Mouse (Mus musculus) erythroblast, embryonic 14.5 days (primary cell): ENCODE results near the gene Wnt10b. TPM values are rescaled to one million over a fixed set of nuclear protein-coding genes. Genes with fewer than 3 reads are reported as not detected.

Experiments used
- H3K27me3 ChIP-seq: 2 replicates; pipeline ENCODE4 v1.6.1; 2012; ENCODE audit warnings: inconsistent platforms; ENCODE audit not compliant: control insufficient read depth
- H3K36me3 ChIP-seq: 2 replicates; pipeline ENCODE4 v1.6.1; 2012; ENCODE audit warnings: mild to moderate bottlenecking, inconsistent platforms; ENCODE audit not compliant: control insufficient read depth
- H3K4me1 ChIP-seq: 2 replicates; pipeline ENCODE4 v1.6.1; 2012; ENCODE audit warnings: inconsistent platforms; ENCODE audit not compliant: control insufficient read depth
- H3K4me3 ChIP-seq: replicated peaks from 2 replicates; pipeline ENCODE3; 2012; ENCODE audit warnings: moderate library complexity, mild to moderate bottlenecking, inconsistent platforms
- H3K9me3 ChIP-seq: 2 replicates; pipeline ENCODE4 v1.6.1; 2012; ENCODE audit warnings: low read length, inconsistent platforms, mixed read lengths; ENCODE audit not compliant: control insufficient read depth
- GATA1 ChIP-seq: IDR thresholded peaks from 2 replicates; pipeline ENCODE4 v1.6.1; 2012; ENCODE audit warnings: low read length, inconsistent platforms, mixed read lengths
- TAL1 ChIP-seq: IDR thresholded peaks from 3 replicates; pipeline ENCODE4 v1.6.1; 2012; ENCODE audit warnings: low read length, inconsistent platforms, mixed read lengths
- polyA plus RNA-seq: library from polyadenylated mRNA; stranded (reverse); fragments of >175 nt; gene quantifications from 2 replicates; pipeline ENCODE4 v1.2.3, GENCODE M21; 2012

Wnt10b gene
- polyA plus RNA-seq, 1 experiment, result not detected

DNA sequence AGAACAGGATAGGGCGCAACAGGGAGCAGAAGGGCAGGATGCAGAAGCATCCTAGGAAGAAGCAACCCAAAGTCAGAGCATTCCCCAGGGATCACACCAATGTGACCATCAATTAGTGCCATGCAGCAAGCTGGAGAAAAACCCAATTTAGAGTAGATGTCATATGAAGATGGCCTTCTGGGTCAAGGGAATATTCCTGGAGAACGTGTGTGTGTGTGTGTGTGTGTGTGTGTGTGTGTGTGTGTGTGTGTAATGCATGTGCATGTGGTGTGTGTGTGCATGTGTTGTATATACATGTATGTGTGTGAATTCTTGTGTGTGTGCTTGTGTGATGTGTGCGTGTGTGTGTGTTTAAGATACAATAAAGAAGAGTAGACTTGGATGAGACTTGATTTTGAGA lies 21.0 kb upstream of the Wnt10b start:
- H3K9me3 ChIP-seq, result peaks cover 3% of the 10 kb centered on the region; the same call in 1 of the 2 replicates
- H3K27me3 ChIP-seq, result peaks cover 100% of the 10 kb centered on the region
- no peaks in the 10 kb centered on the region; the same call in 1 of the 2 replicates for H3K4me1 ChIP-seq
- no peak for TF ChIP-seq TAL1
- no peak for TF ChIP-seq GATA1
- no peak overlapping the region for H3K4me3 ChIP-seq
- no peaks in the 10 kb centered on the region for H3K36me3 ChIP-seq

DNA sequence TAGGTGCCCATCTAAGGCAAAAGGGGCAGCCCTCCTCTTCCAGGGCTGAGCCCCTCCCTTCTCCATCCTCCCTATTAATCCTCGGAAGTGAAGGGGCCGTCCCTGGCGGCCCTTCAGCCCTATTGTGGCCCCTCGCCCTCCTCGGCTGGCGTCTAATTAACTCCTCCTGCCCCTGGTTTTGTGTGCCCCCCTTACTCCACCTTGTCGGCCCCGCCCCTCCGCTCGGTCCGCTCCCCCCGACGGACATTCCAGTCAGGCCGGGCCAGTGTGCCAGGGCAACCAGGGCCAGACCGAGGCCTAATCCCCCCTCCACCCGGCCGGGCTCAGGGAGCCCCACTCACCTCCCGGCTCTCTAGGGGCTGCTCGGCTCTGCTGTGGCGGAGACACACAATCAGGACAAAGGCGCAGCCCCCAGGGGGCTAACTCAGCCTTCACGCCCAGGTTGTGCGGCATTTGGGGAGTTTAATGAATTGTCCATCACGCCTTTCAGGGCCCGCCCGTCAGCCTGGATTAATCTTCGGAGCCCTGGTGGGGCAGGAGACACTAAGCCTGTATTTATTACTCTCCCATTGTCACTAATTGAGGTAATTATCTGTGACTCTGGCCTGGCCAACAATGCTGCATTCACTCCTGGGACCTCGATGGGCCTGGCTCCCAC lies 20.0 kb upstream of the Wnt10b start:
- TF ChIP-seq TAL1, result no peak
- TF ChIP-seq GATA1, result no peak
- no peaks in the 10 kb centered on the region for H3K4me1 ChIP-seq
- H3K9me3 ChIP-seq, result no peaks in the 10 kb centered on the region; the same call in 1 of the 2 replicates
- no peak overlapping the region for H3K4me3 ChIP-seq
- no peaks in the 10 kb centered on the region for H3K36me3 ChIP-seq
- peaks cover 100% of the 10 kb centered on the region for H3K27me3 ChIP-seq

DNA sequence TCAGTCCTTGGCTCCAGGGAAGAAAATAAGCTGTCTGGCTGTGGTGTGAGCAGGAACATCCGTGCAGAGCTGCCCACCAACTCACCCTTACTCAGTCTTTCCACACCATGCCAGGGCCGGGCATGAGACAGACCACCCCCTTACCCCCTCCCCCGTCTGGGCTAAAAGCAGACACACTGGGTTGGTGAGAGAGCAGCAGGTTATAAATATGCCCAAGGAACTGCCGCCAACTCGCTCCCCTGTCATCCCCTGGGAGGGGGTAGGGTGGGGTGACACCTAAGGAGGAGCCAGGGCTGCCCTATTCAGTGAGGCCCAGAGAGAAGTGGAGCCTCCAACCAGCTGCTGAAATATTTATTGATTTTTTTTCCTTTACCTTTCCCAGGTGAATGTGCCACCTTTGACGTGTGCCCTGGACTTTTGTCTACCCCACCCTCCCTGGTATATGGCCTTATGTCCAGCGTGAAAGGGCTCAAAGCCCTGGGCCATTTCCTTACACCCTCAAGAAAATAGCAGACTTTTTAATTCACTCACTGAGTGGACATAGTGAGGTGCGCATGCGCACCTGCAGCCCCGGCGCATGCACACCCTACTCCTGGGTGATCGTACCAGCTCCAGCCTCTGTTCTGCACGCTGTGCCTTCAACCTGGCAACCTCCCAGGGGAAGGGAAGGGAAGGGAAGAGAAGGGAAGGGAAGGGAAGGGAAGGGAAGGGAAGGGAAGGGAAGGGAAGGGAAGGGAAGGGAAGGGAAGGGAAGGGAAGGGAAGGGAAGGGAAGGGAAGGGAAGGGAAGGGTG lies 19.0 kb upstream of the Wnt10b start:
- no peak overlapping the region for H3K4me3 ChIP-seq
- peaks cover 7% of the 10 kb centered on the region; the same call in 1 of the 2 replicates for H3K9me3 ChIP-seq
- peaks cover 3% of the 10 kb centered on the region; the same call in 1 of the 2 replicates for H3K4me1 ChIP-seq
- TF ChIP-seq TAL1 (no peak), GATA1 (no peak)
- H3K27me3 ChIP-seq, result peaks cover 100% of the 10 kb centered on the region
- no peaks in the 10 kb centered on the region for H3K36me3 ChIP-seq

DNA sequence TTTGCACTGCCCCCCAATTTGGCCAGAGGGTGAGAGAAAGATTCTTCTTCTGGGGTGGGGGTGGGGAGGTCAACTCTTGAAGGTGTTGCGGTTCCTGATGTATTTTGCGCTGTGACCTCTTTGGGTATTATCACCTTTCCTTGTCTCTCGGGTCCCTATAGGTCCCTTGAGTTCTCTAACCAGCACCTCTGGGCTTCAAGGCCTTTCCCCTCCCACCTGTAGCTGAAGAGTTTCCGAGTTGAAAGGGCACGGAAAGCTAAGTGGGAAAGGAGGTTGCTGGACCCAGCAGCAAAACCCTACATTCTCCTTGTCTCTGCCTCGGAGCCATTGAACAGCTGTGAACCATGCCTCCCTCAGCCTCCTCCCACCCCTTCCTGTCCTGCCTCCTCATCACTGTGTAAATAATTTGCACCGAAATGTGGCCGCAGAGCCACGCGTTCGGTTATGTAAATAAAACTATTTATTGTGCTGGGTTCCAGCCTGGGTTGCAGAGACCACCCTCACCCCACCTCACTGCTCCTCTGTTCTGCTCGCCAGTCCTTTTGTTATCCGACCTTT lies 15.3 kb upstream of the Wnt10b start:
- TF ChIP-seq GATA1, result no peak
- no peak for TF ChIP-seq TAL1
- no peak overlapping the region for H3K4me3 ChIP-seq
- peaks cover 3% of the 10 kb centered on the region; the same call in 1 of the 2 replicates for H3K4me1 ChIP-seq
- peaks cover 100% of the 10 kb centered on the region for H3K27me3 ChIP-seq
- H3K36me3 ChIP-seq, result no peaks in the 10 kb centered on the region
- peaks cover 16% of the 10 kb centered on the region; the same call in 1 of the 2 replicates for H3K9me3 ChIP-seq

DNA sequence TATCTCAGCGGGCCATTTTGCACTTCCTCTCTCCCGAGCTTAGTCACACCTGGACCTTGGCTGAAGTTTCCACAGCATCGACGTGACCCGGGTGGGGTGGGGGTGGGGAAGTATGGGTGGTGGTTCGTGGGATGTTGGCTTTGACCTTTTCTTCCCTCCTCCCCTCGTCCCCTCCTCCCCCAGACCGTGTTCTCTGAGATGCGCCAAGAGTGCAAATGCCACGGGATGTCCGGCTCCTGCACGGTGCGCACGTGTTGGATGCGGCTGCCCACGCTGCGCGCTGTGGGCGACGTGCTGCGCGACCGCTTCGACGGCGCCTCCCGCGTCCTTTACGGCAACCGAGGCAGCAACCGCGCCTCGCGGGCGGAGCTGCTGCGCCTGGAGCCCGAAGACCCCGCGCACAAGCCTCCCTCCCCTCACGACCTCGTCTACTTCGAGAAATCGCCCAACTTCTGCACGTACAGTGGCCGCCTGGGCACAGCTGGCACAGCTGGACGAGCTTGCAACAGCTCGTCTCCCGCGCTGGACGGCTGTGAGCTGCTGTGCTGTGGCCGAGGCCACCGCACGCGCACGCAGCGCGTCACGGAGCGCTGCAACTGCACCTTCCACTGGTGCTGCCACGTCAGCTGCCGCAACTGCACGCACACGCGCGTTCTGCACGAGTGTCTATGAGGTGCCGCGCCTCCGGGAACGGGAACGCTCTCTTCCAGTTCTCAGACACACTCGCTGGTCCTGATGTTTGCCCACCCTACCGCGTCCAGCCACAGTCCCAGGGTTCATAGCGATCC lies 14.5 kb upstream of the Wnt10b start:
- Histone ChIP-seq H3K4me3 (no peak overlapping the region), H3K36me3 (no peaks in the 10 kb centered on the region), H3K27me3 (peaks cover 100% of the 10 kb centered on the region), H3K4me1 (peaks cover 3% of the 10 kb centered on the region; the same call in 1 of the 2 replicates), H3K9me3 (peaks cover 16% of the 10 kb centered on the region; the same call in 1 of the 2 replicates)
- no peak for TF ChIP-seq GATA1
- TF ChIP-seq TAL1, result no peak

DNA sequence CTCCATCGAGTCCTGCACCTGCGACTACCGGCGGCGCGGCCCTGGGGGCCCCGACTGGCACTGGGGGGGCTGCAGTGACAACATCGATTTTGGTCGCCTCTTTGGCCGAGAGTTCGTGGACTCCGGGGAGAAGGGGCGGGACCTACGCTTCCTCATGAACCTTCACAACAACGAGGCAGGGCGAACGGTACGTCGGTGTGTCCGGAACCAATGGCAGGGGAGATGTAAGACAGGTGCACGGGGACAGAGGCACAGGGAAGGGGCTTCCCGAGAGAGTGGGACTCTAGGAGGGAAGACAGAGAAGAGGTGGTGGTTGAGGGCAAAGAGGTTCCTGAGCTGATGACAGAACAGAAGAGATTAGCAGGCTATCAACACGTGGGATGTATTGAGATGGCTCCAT lies 13.8 kb upstream of the Wnt10b start:
- no peak overlapping the region for H3K4me3 ChIP-seq
- peaks cover 3% of the 10 kb centered on the region; the same call in 1 of the 2 replicates for H3K4me1 ChIP-seq
- peaks cover 16% of the 10 kb centered on the region; the same call in 1 of the 2 replicates for H3K9me3 ChIP-seq
- no peaks in the 10 kb centered on the region for H3K36me3 ChIP-seq
- TF ChIP-seq TAL1 (no peak), GATA1 (no peak)
- H3K27me3 ChIP-seq, result peaks cover 97% of the 10 kb centered on the region

DNA sequence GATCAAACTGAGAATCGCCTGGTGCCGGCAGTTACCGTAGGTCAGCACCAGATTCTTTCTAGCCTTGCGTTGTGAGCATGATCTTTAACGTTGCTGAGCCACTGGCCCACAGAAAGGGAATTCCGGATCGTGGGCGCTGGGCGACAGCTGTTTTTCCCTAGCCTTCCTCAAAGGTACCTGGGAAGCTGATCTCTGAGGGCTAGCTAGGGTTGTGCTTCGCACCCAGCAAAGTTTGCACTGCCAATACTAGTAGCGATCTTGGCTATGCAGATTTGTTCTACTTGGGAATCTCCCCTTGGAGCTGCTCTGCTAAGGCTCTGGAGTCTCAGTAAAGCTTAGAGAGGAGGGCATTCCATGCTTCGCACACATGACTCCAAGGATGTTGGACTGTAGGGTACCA lies 13.3 kb upstream of the Wnt10b start:
- Histone ChIP-seq H3K36me3 (no peaks in the 10 kb centered on the region), H3K9me3 (peaks cover 16% of the 10 kb centered on the region; the same call in 1 of the 2 replicates), H3K4me3 (no peak overlapping the region), H3K4me1 (peaks cover 3% of the 10 kb centered on the region; the same call in 1 of the 2 replicates), H3K27me3 (peaks cover 93% of the 10 kb centered on the region)
- TF ChIP-seq TAL1 (no peak), GATA1 (no peak)

DNA sequence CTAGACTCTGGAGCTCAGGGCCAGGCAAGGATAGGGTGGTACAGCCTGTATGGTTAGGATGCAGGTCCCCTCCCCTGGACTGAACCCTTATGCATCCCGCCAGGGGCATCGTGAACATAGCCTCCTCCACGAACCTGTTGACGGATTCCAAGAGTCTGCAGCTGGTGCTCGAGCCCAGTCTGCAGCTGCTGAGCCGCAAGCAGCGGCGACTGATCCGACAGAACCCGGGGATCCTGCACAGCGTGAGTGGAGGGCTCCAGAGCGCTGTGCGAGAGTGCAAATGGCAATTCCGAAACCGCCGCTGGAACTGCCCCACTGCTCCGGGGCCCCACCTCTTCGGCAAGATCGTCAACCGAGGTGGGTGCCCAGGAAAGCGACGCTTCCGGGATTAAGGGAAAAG lies 12.8 kb upstream of the Wnt10b start:
- Histone ChIP-seq H3K27me3 (peaks cover 92% of the 10 kb centered on the region), H3K4me1 (peaks cover 3% of the 10 kb centered on the region; the same call in 1 of the 2 replicates)

More for the DNA sequence above, 12.8 kb upstream of the Wnt10b start:
- H3K4me3 ChIP-seq, result no peak overlapping the region
- H3K9me3 ChIP-seq, result peaks cover 18% of the 10 kb centered on the region; the same call in 1 of the 2 replicates
- H3K36me3 ChIP-seq, result no peaks in the 10 kb centered on the region
- TF ChIP-seq TAL1, result no peak
- no peak for TF ChIP-seq GATA1
